Mouse (Mus musculus) liver, embryonic 15.5 days (tissue): ENCODE measurements at regions not wholly inside any gene's neighbourhood (a gene's known extent, or its start where the extent isn't known, plus 50 kb on each side); places are given as distances from the start of the nearest gene placed in this dataset.

ENCODE experiments used
- ATAC-seq: fragments of 200-750 bp; cut with Nextera tagmentation; 2 replicates; pipeline ENCODE4 v1.8.0; 2017; ENCODE audit warnings: moderate number of reproducible peaks, mild to moderate bottlenecking, moderate library complexity; ENCODE audit not compliant: insufficient read depth
- H3K27ac ChIP-seq: fragments of 300-500 bp; sonication (generic); replicated peaks from 2 replicates; pipeline ENCODE4 v1.5.1; 2015; ENCODE audit warnings: mild to moderate bottlenecking, inconsistent platforms
- H3K27me3 ChIP-seq: fragments of 300-500 bp; sonication (generic); 2 replicates; pipeline ENCODE4 v1.6.1; 2015; ENCODE audit warnings: mild to moderate bottlenecking, inconsistent platforms
- H3K36me3 ChIP-seq: fragments of 300-500 bp; sonication (generic); replicated peaks from 2 replicates; pipeline ENCODE4 v1.6.1; 2015; ENCODE audit warnings: moderate library complexity, mild to moderate bottlenecking, inconsistent platforms
- H3K4me1 ChIP-seq: fragments of 300-500 bp; sonication (generic); replicated peaks from 2 replicates; pipeline ENCODE4 v1.6.1; 2015; ENCODE audit warnings: inconsistent platforms
- H3K4me2 ChIP-seq: fragments of 300-500 bp; sonication (generic); 2 replicates; pipeline ENCODE4 v1.6.1; 2015; ENCODE audit warnings: moderate library complexity, mild to moderate bottlenecking, inconsistent platforms
- H3K4me3 ChIP-seq: fragments of 300-500 bp; sonication (generic); replicated peaks from 2 replicates; pipeline ENCODE4 v1.5.1; 2015; ENCODE audit warnings: mild to moderate bottlenecking, inconsistent platforms
- H3K9ac ChIP-seq: fragments of 300-500 bp; sonication (generic); 2 replicates; pipeline ENCODE4 v1.6.1; 2015; ENCODE audit warnings: moderate library complexity, mild to moderate bottlenecking, inconsistent platforms
- H3K9me3 ChIP-seq: fragments of 300-500 bp; sonication (generic); replicated peaks from 2 replicates; pipeline ENCODE4 v1.6.1; 2016; ENCODE audit warnings: inconsistent platforms
- WGBS: fragments of 180-500 bp; shearing (Covaris S2); methylation state at CpG from one replicate; pipeline ENCODE4 v1.1.7; 2015; ENCODE audit warnings: mixed read lengths; ENCODE audit not compliant: insufficient replicate concordance; 5-methylcytosine and 5-hydroxymethylcytosine counted together

- no peak overlapping the region for H3K4me3 ChIP-seq
- H3K9me3 ChIP-seq = no peaks in the 10 kb centered on the region
- no peaks in the 10 kb centered on the region for H3K4me1 ChIP-seq
- no peak overlapping the region for H3K9ac ChIP-seq
- H3K27me3 ChIP-seq = no peaks in the 10 kb centered on the region
- no peak for ATAC-seq
- no peaks in the 10 kb centered on the region for H3K36me3 ChIP-seq
- no peak overlapping the region for H3K27ac ChIP-seq
- H3K4me2 ChIP-seq = no peak overlapping the region
- 69% methylated on average over 15 of the region's 15 CpGs for WGBS
These were observed 1004.7 kb upstream of the A1bg start for GRCm38 (mm10) chr15:61927385-61928120.

- no peak overlapping the region for H3K4me3 ChIP-seq
- no peaks in the 10 kb centered on the region for H3K9me3 ChIP-seq
- H3K9ac ChIP-seq = no peak overlapping the region
- no peak overlapping the region for H3K4me2 ChIP-seq
- no peak overlapping the region for H3K27ac ChIP-seq
- no peaks in the 10 kb centered on the region for H3K27me3 ChIP-seq
- no peaks in the 10 kb centered on the region for H3K4me1 ChIP-seq
- ATAC-seq = no peak
- H3K36me3 ChIP-seq = no peaks in the 10 kb centered on the region
- WGBS = 68% methylated on average over 2 of the region's 2 CpGs
These were observed 997.2 kb upstream of the A1bg start for GRCm38 (mm10) chr15:61920041-61920440.

GRCm38 (mm10) chr15:61913546-61914160 lies 990.8 kb upstream of the A1bg start:
- ATAC-seq = no peak
- no peaks in the 10 kb centered on the region for H3K27me3 ChIP-seq
- H3K4me1 ChIP-seq = no peaks in the 10 kb centered on the region
- no peak overlapping the region for H3K4me2 ChIP-seq
- H3K27ac ChIP-seq = no peak overlapping the region
- H3K4me3 ChIP-seq = no peak overlapping the region
- no peaks in the 10 kb centered on the region for H3K9me3 ChIP-seq
- no peak overlapping the region for H3K9ac ChIP-seq
- no peaks in the 10 kb centered on the region for H3K36me3 ChIP-seq
- 66% methylated on average over 7 of the region's 7 CpGs for WGBS

GRCm38 (mm10) chr15:61905165-61905845 lies 982.5 kb upstream of the A1bg start:
- ATAC-seq = no peak
- Histone ChIP-seq H3K27me3 (no peaks in the 10 kb centered on the region), H3K4me2 (no peak overlapping the region), H3K9ac (no peak overlapping the region), H3K36me3 (no peaks in the 10 kb centered on the region), H3K4me3 (no peak overlapping the region), H3K4me1 (no peaks in the 10 kb centered on the region), H3K27ac (no peak overlapping the region), H3K9me3 (no peaks in the 10 kb centered on the region)
- 69% methylated on average over 5 of the region's 5 CpGs for WGBS

- Histone ChIP-seq H3K9me3 (no peaks in the 10 kb centered on the region), H3K4me2 (no peak overlapping the region), H3K4me1 (no peaks in the 10 kb centered on the region), H3K27me3 (no peaks in the 10 kb centered on the region), H3K36me3 (no peaks in the 10 kb centered on the region), H3K27ac (no peak overlapping the region), H3K9ac (no peak overlapping the region), H3K4me3 (no peak overlapping the region)
- WGBS = 56% methylated on average over 3 of the region's 3 CpGs
- no peak for ATAC-seq
These were observed 977.0 kb upstream of the A1bg start for GRCm38 (mm10) chr15:61899809-61900208.

GRCm38 (mm10) chr15:61897566-61897965 lies 974.8 kb upstream of the A1bg start:
- Histone ChIP-seq H3K9me3 (no peaks in the 10 kb centered on the region), H3K9ac (no peak overlapping the region), H3K36me3 (no peaks in the 10 kb centered on the region), H3K4me1 (no peaks in the 10 kb centered on the region), H3K4me2 (no peak overlapping the region), H3K27me3 (no peaks in the 10 kb centered on the region), H3K4me3 (no peak overlapping the region), H3K27ac (no peak overlapping the region)
- ATAC-seq = no peak
- WGBS = 54% methylated on average over 4 of the region's 4 CpGs

GRCm38 (mm10) chr15:61890330-61890729 lies 967.5 kb upstream of the A1bg start:
- no peak for ATAC-seq
- H3K27me3 ChIP-seq = no peaks in the 10 kb centered on the region
- no peaks in the 10 kb centered on the region for H3K4me1 ChIP-seq
- H3K4me2 ChIP-seq = no peak overlapping the region
- no peaks in the 10 kb centered on the region for H3K9me3 ChIP-seq
- no peak overlapping the region for H3K27ac ChIP-seq
- no peak overlapping the region for H3K9ac ChIP-seq
- H3K4me3 ChIP-seq = no peak overlapping the region
- no peaks in the 10 kb centered on the region for H3K36me3 ChIP-seq

- H3K4me3 ChIP-seq = no peak overlapping the region
These were observed 965.9 kb upstream of the A1bg start for GRCm38 (mm10) chr15:61888569-61889326.

GRCm38 (mm10) chr15:61879408-61879807 lies 956.6 kb upstream of the A1bg start:
- Histone ChIP-seq H3K27me3 (no peaks in the 10 kb centered on the region), H3K4me3 (no peak overlapping the region), H3K36me3 (no peaks in the 10 kb centered on the region), H3K9ac (no peak overlapping the region), H3K27ac (no peak overlapping the region), H3K4me1 (no peaks in the 10 kb centered on the region), H3K9me3 (no peaks in the 10 kb centered on the region), H3K4me2 (no peak overlapping the region)
- no peak for ATAC-seq
- 57% methylated on average over 3 of the region's 3 CpGs for whole genome bisulfite sequencing

More at GRCm38 (mm10) chr15:61888569-61889326, 965.9 kb upstream of the A1bg start:
- Histone ChIP-seq H3K27ac (no peak overlapping the region), H3K27me3 (no peaks in the 10 kb centered on the region), H3K36me3 (no peaks in the 10 kb centered on the region), H3K9me3 (no peaks in the 10 kb centered on the region), H3K4me2 (no peak overlapping the region), H3K9ac (no peak overlapping the region), H3K4me1 (no peaks in the 10 kb centered on the region)
- no peak for ATAC-seq
- 57% methylated on average over 10 of the region's 10 CpGs for WGBS

- Histone ChIP-seq H3K4me2 (no peak overlapping the region), H3K27me3 (no peaks in the 10 kb centered on the region), H3K9ac (no peak overlapping the region), H3K36me3 (no peaks in the 10 kb centered on the region), H3K4me3 (no peak overlapping the region), H3K9me3 (no peaks in the 10 kb centered on the region), H3K4me1 (no peaks in the 10 kb centered on the region), H3K27ac (no peak overlapping the region)
- 48% methylated on average over 2 of the region's 2 CpGs for WGBS
- no peak for ATAC-seq
These were observed 950.2 kb upstream of the A1bg start for GRCm38 (mm10) chr15:61873047-61873446.

- Histone ChIP-seq H3K36me3 (no peaks in the 10 kb centered on the region), H3K4me2 (no peak overlapping the region)
These were observed 937.9 kb upstream of the A1bg start for GRCm38 (mm10) chr15:61860759-61861158.

More at GRCm38 (mm10) chr15:61860759-61861158, 937.9 kb upstream of the A1bg start:
- ATAC-seq = no peak
- Histone ChIP-seq H3K27ac (no peak overlapping the region), H3K9ac (no peak overlapping the region), H3K4me1 (no peaks in the 10 kb centered on the region), H3K4me3 (no peak overlapping the region), H3K9me3 (no peaks in the 10 kb centered on the region), H3K27me3 (no peaks in the 10 kb centered on the region)
- WGBS = 54% methylated on average over 6 of the region's 6 CpGs
